Mouse (Mus musculus): ENCODE data around the gene Apol9b. TPM values are rescaled to one million over a fixed set of nuclear protein-coding genes. Genes with fewer than 3 reads are reported as not detected.
"Not testable (repeated sequence)": the region's sequence is repeated elsewhere in the genome, so short reads cannot be mapped to it uniquely, and the experiment has no call there.

Gene Apol9b
- polyA plus RNA-seq, 1 experiment from 2014 or later = 0.31 TPM

DNA sequence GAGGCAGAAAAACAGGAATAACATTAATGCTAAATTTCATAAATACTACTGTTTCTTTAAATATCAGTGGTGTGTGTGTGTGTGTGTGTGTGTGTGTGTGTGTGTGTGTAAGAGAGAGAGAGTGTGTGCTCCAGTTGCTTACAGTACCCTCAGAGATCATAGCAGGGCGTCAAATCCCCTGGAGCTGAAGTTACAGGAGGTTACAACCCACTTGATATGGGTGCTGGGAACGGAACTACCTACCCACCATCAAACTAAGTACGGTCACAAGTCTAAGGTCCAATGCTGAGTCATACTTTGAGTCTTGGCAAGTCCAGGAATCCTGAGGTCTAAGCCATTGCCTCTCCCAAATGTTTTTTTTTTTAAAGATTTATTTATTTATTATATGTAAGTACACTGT, 1.1 kb upstream of the Apol9b start:
- WGBS = 91% methylated on average over 3 of the region's 3 CpGs

DNA sequence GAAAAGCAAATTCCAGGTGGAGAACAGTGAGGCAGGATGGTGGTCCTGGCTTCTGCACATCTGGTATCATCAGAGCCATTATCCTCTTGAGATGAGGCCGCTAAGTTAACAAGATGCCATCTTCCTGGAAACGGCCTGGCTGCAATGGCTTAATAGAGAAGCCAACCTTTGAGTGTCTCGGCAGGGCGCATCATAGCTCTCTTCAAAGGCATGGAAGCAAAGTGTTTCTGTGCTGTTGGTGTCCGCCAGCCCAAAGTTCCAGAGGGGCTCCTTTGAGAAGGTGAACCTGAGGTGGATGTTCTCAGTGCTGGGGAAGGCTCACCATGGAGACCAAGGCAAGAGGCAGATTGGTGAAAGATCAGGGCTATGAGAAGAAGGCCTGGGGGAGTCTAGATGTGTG, 2.8 kb downstream of the Apol9b start:
- Histone ChIP-seq H3K9me3 (no peaks in the 10 kb centered on the region), H3K27ac (replicated peaks) (no peak overlapping the region), H3K4me2 (no peak overlapping the region), H3K36me3 (no peaks in the 10 kb centered on the region), H3K27me3 (no peaks in the 10 kb centered on the region), H3K4me1 (replicated peaks) (no peaks in the 10 kb centered on the region), H3K4me3 (no peak overlapping the region), H3K9ac (no peak overlapping the region)
- no peak for ATAC-seq (ENCODE audit: low read depth)
- 86% methylated on average over 5 of the region's 5 CpGs for WGBS

More for the DNA sequence above, 1.1 kb upstream of the Apol9b start:
- not testable (repeated sequence) for H3K27me3 ChIP-seq; H3K9ac ChIP-seq; H3K4me1 ChIP-seq (replicated peaks); H3K4me3 ChIP-seq; H3K36me3 ChIP-seq; H3K27ac ChIP-seq (replicated peaks); H3K9me3 ChIP-seq; ATAC-seq (ENCODE audit: low read depth); H3K4me2 ChIP-seq

DNA sequence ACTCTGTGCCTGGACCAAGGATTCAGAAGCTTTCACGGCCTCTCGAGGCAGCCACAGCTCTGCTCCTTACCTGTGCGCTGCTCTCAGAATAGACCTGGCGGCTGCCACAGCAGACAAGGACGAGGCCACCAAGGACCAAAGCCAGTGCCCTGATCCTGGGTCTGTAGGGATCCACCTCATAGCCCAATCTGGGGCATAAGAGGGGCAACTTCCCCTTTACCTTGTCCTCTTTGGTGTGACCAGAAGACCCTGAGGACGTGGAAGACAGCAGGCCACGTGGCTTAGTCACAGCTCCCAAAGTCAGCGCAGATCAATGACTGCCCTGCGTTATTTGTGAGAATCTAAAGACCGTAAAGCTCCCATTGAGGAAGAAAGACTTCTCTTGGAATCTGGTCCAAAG, 4.0 kb downstream of the Apol9b start:
- not testable (repeated sequence) for H3K27me3 ChIP-seq; H3K4me3 ChIP-seq; H3K4me1 ChIP-seq (replicated peaks); H3K27ac ChIP-seq (replicated peaks); H3K36me3 ChIP-seq; H3K9ac ChIP-seq; ATAC-seq (ENCODE audit: low read depth); H3K9me3 ChIP-seq; H3K4me2 ChIP-seq
- 75% methylated on average over 10 of the region's 10 CpGs for WGBS

DNA sequence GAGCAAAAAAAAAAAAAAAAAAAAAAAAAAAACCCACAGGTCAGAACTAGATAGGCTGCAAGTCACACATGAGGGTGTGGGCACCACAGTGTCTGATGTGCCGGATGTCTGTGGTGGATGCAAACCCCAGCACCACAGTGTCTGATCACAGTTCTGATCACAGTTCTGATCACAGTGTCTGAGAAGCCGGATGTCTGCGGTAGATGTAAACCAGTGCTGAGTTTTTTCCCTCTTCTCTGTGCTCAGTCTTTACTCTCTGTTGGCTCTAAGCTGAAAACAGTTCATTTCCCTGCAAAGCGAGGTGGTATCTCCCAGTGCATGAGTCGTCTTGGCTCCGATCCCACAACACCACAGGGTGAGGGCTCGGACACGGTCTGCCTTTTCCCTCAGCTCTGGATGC, 4.5 kb downstream of the Apol9b start:
- not testable (repeated sequence) for H3K36me3 ChIP-seq; ATAC-seq (ENCODE audit: low read depth); H3K27me3 ChIP-seq; H3K9ac ChIP-seq; H3K4me1 ChIP-seq (replicated peaks); H3K9me3 ChIP-seq; H3K27ac ChIP-seq (replicated peaks); H3K4me2 ChIP-seq; H3K4me3 ChIP-seq
- 73% methylated on average over 8 of the region's 8 CpGs for WGBS

DNA sequence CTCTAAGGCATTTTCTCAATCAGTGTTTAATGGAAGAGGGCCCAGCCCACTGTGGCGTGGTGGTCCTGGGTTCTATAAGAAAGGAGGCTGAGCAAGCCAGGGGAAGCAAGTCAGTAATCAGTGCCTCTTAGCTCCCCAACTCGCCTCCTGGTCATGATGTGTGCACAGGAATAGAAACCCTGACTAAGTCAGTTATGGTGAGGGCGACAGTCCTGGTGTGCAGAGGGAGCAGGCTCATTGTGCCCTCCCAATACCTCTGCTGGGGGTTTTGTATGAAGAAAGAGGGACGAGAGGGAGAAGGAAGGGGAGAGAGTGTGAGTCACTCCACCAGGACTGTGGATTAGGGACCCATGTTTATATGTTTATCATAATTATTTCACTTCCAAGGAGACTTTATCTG, 5.1 kb downstream of the Apol9b start:
- not testable (repeated sequence) for H3K9ac ChIP-seq; ATAC-seq (ENCODE audit: low read depth); H3K27me3 ChIP-seq; H3K9me3 ChIP-seq; H3K36me3 ChIP-seq; H3K4me2 ChIP-seq; H3K4me3 ChIP-seq; H3K4me1 ChIP-seq (replicated peaks); H3K27ac ChIP-seq (replicated peaks)
- 76% methylated on average over 4 of the region's 4 CpGs for WGBS

DNA sequence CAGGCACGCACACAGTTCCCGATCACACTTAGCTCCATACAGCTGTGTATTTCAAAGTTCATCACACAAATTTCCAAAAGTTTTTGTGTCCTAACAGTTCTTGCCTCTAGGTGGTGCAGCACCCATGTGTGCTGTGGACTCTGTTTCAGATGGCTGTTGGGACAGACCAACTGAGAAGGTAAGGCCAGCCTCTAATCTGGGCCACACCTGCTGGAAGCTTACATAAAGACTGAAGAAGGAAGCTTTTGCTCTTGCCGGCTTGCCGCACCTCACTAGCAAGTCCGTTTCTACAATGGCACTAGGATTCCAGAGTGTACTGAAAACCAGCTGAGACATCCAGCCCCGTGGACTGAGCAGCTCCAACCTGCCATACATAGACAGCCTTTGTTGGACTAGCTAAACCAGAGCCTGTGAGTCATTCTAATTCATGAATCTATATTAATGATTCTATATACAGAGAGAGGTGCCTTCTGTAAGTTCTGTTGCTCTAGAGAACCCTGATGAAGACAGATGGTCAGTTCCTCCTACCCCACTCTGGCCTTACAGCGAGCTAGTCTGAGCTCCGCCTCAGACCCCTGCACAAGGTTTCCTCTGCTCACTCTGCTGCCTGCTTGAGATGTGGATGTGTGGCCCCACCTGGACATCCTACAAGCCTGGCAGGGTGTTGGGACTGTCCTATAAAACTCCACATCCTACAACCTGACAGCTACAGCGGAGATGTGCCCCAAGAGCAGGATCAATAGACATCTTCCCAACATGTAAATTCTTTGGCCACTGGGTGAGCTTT, 11.9 kb downstream of the Apol9b start:
- H3K27me3 ChIP-seq = no peaks in the 10 kb centered on the region
- no peaks in the 10 kb centered on the region for H3K36me3 ChIP-seq
- H3K4me3 ChIP-seq = no peak overlapping the region
- H3K4me1 ChIP-seq (replicated peaks) = no peaks in the 10 kb centered on the region
- WGBS = 81% methylated on average over 9 of the region's 9 CpGs
- no peak for ATAC-seq (ENCODE audit: low read depth)
- no peak overlapping the region for H3K9ac ChIP-seq
- no peak overlapping the region for H3K4me2 ChIP-seq
- no peaks in the 10 kb centered on the region for H3K9me3 ChIP-seq
- no peak overlapping the region for H3K27ac ChIP-seq (replicated peaks)

DNA sequence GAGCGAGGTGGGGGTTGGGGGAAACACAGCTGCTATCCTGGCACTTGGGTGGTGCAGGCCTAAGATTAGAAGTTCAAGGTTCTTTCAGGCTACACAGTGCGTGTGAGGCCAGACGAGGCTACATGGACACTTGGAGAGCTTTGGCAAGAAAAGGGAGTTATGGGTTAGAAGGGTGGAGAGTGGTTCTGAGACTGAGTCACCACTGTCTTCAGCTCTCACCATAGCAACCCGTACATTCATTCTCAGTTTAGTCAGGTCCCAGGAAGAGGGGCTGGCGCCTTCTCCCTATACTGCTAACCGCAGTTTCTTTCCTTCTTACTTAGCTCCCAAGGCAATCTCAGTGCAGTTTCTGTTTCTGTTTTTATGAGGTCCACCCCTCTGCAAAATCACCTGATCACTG, 12.7 kb downstream of the Apol9b start:
- not testable (repeated sequence) for ATAC-seq (ENCODE audit: low read depth); H3K27me3 ChIP-seq
- WGBS = 82% methylated on average over 6 of the region's 6 CpGs

DNA sequence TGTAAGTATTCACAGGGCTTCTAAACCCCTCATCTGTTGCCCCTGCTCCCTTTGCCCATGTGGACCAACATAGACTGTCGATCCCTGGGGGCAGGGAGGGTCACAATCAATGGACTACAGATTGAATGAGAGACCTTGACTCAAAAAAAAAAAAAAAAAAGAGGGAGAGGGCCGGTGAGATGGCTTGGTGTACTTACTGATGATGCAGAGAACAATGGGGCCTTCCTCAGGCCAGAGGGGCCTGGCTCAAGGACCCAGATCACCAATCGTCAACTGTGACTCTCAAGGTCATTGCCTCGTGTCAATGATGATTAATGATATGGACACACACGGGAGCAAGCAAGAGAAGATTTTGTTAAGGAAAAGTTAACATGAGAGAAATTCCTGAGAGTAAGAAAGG, 15.8 kb downstream of the Apol9b start:
- ATAC-seq (ENCODE audit: low read depth) = no peak
- WGBS = 33% methylated on average over 5 of the region's 5 CpGs
- no peaks in the 10 kb centered on the region for H3K9me3 ChIP-seq
- no peak overlapping the region for H3K9ac ChIP-seq
- H3K4me1 ChIP-seq (replicated peaks) = no peaks in the 10 kb centered on the region
- H3K4me3 ChIP-seq = no peak overlapping the region
- H3K27me3 ChIP-seq = no peaks in the 10 kb centered on the region
- no peak overlapping the region for H3K27ac ChIP-seq (replicated peaks)
- no peak overlapping the region for H3K4me2 ChIP-seq
- no peaks in the 10 kb centered on the region for H3K36me3 ChIP-seq

More for the DNA sequence above, 12.7 kb downstream of the Apol9b start:
- not testable (repeated sequence) for H3K9ac ChIP-seq; H3K4me2 ChIP-seq; H3K36me3 ChIP-seq; H3K4me3 ChIP-seq; H3K9me3 ChIP-seq; H3K27ac ChIP-seq (replicated peaks); H3K4me1 ChIP-seq (replicated peaks)

DNA sequence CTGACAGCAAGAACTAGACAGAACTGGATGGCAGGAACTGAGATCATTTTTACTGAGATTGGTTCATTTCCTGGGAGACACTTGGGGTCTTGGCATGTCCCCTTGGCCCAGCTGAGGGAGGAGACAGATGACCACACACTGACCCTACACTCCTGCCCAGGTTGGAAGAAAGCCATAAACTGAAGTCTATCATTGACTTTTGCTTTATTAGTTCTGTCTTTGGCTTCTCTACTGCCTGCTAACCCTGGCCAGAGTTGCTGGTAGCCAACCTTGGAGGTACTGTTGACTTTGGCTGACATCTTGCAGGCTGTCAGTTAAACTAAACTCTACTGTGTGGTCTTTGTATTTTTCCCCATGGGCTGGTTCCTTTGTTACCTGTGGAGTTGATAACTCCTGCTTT, 16.2 kb downstream of the Apol9b start:
- Histone ChIP-seq H3K4me3 (no peak overlapping the region), H3K4me2 (no peak overlapping the region), H3K4me1 (replicated peaks) (no peaks in the 10 kb centered on the region), H3K9me3 (no peaks in the 10 kb centered on the region), H3K9ac (no peak overlapping the region), H3K27ac (replicated peaks) (no peak overlapping the region), H3K36me3 (no peaks in the 10 kb centered on the region), H3K27me3 (no peaks in the 10 kb centered on the region)
- ATAC-seq (ENCODE audit: low read depth) = no peak

DNA sequence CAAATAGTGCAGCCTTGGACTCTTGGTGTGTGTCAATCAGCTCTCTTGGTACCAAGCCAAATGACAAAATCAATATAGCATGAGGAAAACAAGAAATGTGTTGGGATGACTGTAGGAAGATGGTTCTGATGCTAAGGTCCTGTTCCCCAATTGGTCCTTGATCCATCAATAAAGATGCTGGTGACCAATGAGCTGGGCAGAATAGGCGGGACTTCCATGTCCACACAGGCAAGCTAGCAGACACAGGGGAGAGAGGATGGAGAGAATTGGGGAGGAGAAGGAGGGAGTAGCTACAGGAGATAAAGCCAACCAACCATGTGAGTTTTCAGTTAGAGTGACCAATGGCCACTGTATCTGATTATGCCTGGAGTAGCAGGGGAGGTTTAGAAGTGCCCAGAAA, 17.5 kb downstream of the Apol9b start:
- Histone ChIP-seq H3K36me3 (no peaks in the 10 kb centered on the region), H3K27me3 (no peaks in the 10 kb centered on the region), H3K9me3 (no peaks in the 10 kb centered on the region), H3K9ac (no peak overlapping the region), H3K4me1 (replicated peaks) (no peaks in the 10 kb centered on the region), H3K4me3 (no peak overlapping the region), H3K4me2 (no peak overlapping the region), H3K27ac (replicated peaks) (no peak overlapping the region)
- WGBS = 96% methylated on average over 1 of the region's 1 CpGs
- no peak for ATAC-seq (ENCODE audit: low read depth)

DNA sequence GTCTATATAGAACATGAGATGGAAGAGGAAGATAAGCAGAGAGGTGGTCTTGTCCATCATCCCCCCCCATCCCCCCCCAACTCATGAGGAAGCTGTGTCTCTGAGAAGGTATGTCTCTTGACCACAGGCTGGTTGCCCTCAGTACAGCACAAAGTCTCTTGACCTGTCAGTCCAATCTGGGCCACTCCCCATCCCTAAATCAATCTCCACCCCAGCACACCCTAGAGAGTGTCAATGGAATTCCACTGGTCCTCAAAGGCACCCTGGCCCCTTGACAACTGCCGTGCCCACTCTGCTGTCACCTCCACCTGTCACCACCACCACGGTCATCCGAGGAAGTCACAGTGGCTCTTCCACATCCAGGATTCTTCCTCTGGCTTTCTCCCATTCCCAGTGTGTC, 19.6 kb downstream of the Apol9b start:
- no peak for ATAC-seq (ENCODE audit: low read depth)
- no peaks in the 10 kb centered on the region for H3K36me3 ChIP-seq
- H3K9ac ChIP-seq = no peak overlapping the region
- 82% methylated on average over 3 of the region's 3 CpGs for WGBS
- H3K9me3 ChIP-seq = no peaks in the 10 kb centered on the region
- no peaks in the 10 kb centered on the region for H3K4me1 ChIP-seq (replicated peaks)
- no peaks in the 10 kb centered on the region for H3K27me3 ChIP-seq
- H3K4me2 ChIP-seq = no peak overlapping the region
- no peak overlapping the region for H3K4me3 ChIP-seq
- no peak overlapping the region for H3K27ac ChIP-seq (replicated peaks)

DNA sequence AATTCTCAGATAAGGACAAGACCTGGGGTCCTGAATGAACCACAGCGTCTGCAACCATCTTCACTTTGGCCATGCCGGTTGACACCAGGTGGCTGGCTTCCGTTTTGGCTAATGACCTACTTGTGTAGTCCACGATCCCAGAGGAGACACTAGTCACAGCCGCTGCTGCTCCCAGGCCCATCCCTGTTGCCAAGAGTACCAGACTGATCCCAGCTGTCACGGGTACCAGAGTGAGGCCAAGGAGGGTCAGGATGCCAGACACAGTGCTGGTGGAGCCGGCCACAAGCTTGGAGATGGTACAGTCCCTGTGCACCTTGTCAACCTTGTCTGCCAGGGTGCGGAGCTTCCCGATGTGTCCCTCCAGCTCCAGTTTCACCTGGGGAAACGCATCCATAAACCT, 20.9 kb downstream of the Apol9b start:
- Histone ChIP-seq H3K27me3 (no peaks in the 10 kb centered on the region), H3K4me2 (no peak overlapping the region), H3K9ac (no peak overlapping the region), H3K4me3 (no peak overlapping the region), H3K9me3 (no peaks in the 10 kb centered on the region), H3K36me3 (no peaks in the 10 kb centered on the region), H3K4me1 (replicated peaks) (no peaks in the 10 kb centered on the region), H3K27ac (replicated peaks) (no peak overlapping the region)
- WGBS = 85% methylated on average over 10 of the region's 10 CpGs
- no peak for ATAC-seq (ENCODE audit: low read depth)

DNA sequence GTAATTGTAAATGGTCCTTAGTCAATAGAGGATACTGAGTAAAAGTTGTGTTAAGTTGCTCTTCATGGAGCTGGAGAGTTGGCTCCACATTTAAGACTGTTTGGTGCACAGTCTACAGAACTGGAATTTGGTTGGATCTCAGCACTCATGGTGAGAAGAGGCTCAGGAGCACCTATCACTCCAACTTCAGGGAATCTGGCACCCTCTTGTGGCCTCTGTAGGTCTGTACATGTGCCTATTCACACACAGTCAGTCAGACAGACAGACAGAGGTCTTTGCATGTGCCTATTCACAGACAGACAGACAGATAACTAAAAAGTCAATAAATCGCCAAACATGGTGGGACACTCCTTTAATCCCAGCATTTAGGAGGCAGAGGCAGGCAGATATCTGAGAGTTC, 21.6 kb downstream of the Apol9b start:
- 47% methylated on average over 1 of the region's 1 CpGs for WGBS

More for the DNA sequence above, 21.6 kb downstream of the Apol9b start:
- no peak overlapping the region for H3K4me3 ChIP-seq
- H3K27ac ChIP-seq (replicated peaks) = no peak overlapping the region
- H3K4me2 ChIP-seq = no peak overlapping the region
- no peak overlapping the region for H3K9ac ChIP-seq
- no peak for ATAC-seq (ENCODE audit: low read depth)
- H3K27me3 ChIP-seq = no peaks in the 10 kb centered on the region
- H3K9me3 ChIP-seq = no peaks in the 10 kb centered on the region
- no peaks in the 10 kb centered on the region for H3K36me3 ChIP-seq
- H3K4me1 ChIP-seq (replicated peaks) = no peaks in the 10 kb centered on the region

All from neural tube, embryonic 13.5 days (tissue).